Mouse (Mus musculus): ENCODE results near the gene Vmn1r2.
"Not testable (repeated sequence)": the region's sequence is repeated elsewhere in the genome, so short reads cannot be mapped to it uniquely, and the experiment has no call there.

The Vmn1r2 gene

GRCm38 (mm10) chr4:3167020-3167419 is at the start of gene Vmn1r2:
Gene Vmn1r2 (plus strand): TSS chr4:3167320.
- H3K27me3 ChIP-seq (ENCODE audit: control insufficient read depth, insufficient read depth, low read length, poor library complexity, severe bottlenecking); H3K36me3 ChIP-seq (ENCODE audit: control insufficient read depth, insufficient read depth, low read length, poor library complexity, severe bottlenecking); DNase-seq (ENCODE audit: low read depth, low spot score): not testable (repeated sequence)

GRCm38 (mm10) chr4:3147926-3148325 is 19.2 kb upstream of the Vmn1r2 start:
- DNase-seq (ENCODE audit: low read depth, low spot score); H3K36me3 ChIP-seq (ENCODE audit: control insufficient read depth, insufficient read depth, low read length, poor library complexity, severe bottlenecking); H3K27me3 ChIP-seq (ENCODE audit: control insufficient read depth, insufficient read depth, low read length, poor library complexity, severe bottlenecking): not testable (repeated sequence)

DNA sequence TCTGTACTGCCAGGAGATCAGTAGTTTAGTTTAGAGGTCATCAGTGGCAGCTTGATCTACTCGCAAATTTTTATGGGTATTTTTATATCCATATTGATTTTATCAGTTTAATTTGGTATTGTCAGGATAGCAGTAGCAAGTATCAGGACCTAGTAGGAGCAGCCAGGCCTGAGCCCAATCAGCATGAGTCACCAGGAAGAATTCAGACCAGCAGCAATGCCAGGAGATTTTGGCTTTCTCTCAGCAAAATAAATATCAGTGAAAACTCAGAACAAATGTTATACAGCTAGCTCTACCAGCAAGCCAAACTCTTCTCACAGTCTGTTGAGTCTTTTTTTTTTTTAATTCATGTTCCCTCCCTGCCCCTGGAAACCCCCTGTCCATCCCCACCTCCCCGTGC is 13.8 kb upstream of the Vmn1r2 start:
- DNase-seq (ENCODE audit: low read depth, low spot score); H3K36me3 ChIP-seq (ENCODE audit: control insufficient read depth, insufficient read depth, low read length, poor library complexity, severe bottlenecking); H3K27me3 ChIP-seq (ENCODE audit: control insufficient read depth, insufficient read depth, low read length, poor library complexity, severe bottlenecking): not testable (repeated sequence)

DNA sequence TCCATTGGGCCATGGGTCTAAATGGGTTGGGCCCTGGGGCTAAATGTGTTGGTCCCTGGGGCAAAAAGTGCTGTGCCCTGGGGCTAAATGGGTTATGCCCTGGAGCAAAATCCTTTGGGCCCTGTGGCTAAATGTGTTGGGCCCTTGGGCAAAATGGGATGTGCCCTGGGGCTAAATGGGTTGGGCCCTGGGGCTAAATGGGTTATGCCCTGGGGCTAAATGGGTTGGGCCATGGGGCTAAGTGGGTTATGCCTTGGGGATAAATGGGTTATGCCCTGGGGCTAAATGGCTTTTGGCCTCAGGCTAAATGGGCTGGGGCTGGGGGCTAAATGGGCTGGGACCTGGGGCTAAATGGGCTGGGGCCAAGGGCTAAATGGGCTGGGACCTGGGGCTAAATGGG is 2.7 kb upstream of the Vmn1r2 start:
- not testable (repeated sequence) for DNase-seq (ENCODE audit: low read depth, low spot score); H3K36me3 ChIP-seq (ENCODE audit: control insufficient read depth, insufficient read depth, low read length, poor library complexity, severe bottlenecking); H3K27me3 ChIP-seq (ENCODE audit: control insufficient read depth, insufficient read depth, low read length, poor library complexity, severe bottlenecking)

- no peak for DNase-seq (ENCODE audit: low read depth, low spot score)
These were observed 2.1 kb upstream of the Vmn1r2 start for GRCm38 (mm10) chr4:3165046-3165445.

GRCm38 (mm10) chr4:3174586-3174985 is 7.5 kb downstream of the Vmn1r2 start:
- not testable (repeated sequence) for H3K36me3 ChIP-seq (ENCODE audit: control insufficient read depth, insufficient read depth, low read length, poor library complexity, severe bottlenecking); DNase-seq (ENCODE audit: low read depth, low spot score); H3K27me3 ChIP-seq (ENCODE audit: control insufficient read depth, insufficient read depth, low read length, poor library complexity, severe bottlenecking)

More at GRCm38 (mm10) chr4:3165046-3165445, 2.1 kb upstream of the Vmn1r2 start:
- H3K36me3 ChIP-seq (ENCODE audit: control insufficient read depth, insufficient read depth, low read length, poor library complexity, severe bottlenecking) = no peaks in the 10 kb centered on the region
- no peaks in the 10 kb centered on the region for H3K27me3 ChIP-seq (ENCODE audit: control insufficient read depth, insufficient read depth, low read length, poor library complexity, severe bottlenecking)

GRCm38 (mm10) chr4:3175756-3176155 is 8.6 kb downstream of the Vmn1r2 start:
- not testable (repeated sequence) for H3K27me3 ChIP-seq (ENCODE audit: control insufficient read depth, insufficient read depth, low read length, poor library complexity, severe bottlenecking); DNase-seq (ENCODE audit: low read depth, low spot score); H3K36me3 ChIP-seq (ENCODE audit: control insufficient read depth, insufficient read depth, low read length, poor library complexity, severe bottlenecking)

DNA sequence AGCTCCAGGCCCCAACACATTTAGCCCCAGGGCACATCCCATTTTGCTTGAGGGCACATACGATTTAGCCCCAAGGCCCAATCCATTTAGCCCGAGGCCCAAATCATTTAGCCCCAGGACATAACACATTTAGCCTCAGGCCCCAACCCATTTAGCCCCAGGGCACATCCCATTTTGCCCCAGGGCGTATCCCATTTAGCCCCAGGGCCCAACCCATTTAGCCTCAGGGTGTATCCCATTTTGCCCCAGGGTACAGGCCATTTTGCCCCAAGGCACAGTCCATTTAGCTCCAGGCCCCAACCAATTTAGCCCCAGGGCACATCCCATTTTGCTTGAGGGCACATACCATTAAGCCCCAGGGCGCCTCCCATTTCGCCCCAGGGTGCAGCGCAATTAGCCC is 9.1 kb downstream of the Vmn1r2 start:
- not testable (repeated sequence) for H3K36me3 ChIP-seq (ENCODE audit: control insufficient read depth, insufficient read depth, low read length, poor library complexity, severe bottlenecking); H3K27me3 ChIP-seq (ENCODE audit: control insufficient read depth, insufficient read depth, low read length, poor library complexity, severe bottlenecking); DNase-seq (ENCODE audit: low read depth, low spot score)

- not testable (repeated sequence) for DNase-seq (ENCODE audit: low read depth, low spot score)
These were observed 9.8 kb downstream of the Vmn1r2 start for GRCm38 (mm10) chr4:3176746-3177490.

GRCm38 (mm10) chr4:3185258-3185657 is 18.1 kb downstream of the Vmn1r2 start, which contains the start of gene Vmn1r3:
Gene Vmn1r3 (minus strand): TSS chr4:3185358.
- H3K36me3 ChIP-seq (ENCODE audit: control insufficient read depth, insufficient read depth, low read length, poor library complexity, severe bottlenecking); H3K27me3 ChIP-seq (ENCODE audit: control insufficient read depth, insufficient read depth, low read length, poor library complexity, severe bottlenecking): not testable (repeated sequence)

More at GRCm38 (mm10) chr4:3176746-3177490, 9.8 kb downstream of the Vmn1r2 start:
- not testable (repeated sequence) for H3K36me3 ChIP-seq (ENCODE audit: control insufficient read depth, insufficient read depth, low read length, poor library complexity, severe bottlenecking); H3K27me3 ChIP-seq (ENCODE audit: control insufficient read depth, insufficient read depth, low read length, poor library complexity, severe bottlenecking)

DNA sequence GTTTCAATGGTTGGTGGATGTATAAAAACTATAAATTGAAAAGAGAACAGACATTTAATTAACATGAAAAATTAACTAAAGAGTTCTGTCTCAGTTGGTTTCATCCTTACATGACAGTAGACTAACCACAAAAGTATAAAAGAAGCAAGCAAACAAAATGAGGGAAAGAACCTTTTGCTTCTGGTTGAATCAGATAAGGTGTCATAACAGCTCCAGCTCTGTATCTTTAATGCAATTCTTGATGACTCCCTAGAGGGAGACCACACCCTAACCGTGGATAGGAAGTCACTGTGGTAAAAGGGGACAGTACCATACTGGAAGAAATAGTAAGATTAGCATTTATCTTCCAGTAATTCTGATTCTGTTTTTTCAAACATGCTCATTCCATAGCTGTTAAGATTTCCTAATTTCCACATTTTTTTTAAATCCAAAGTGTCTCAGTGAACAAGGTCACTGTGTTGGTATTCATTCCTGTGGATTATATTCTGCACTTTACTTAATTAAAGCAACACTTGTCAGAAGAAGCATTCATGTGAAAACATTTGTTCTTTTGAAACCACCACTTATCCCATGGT is 42.6 kb downstream of the Vmn1r2 start:
- H3K27me3 ChIP-seq (ENCODE audit: control insufficient read depth, insufficient read depth, low read length, poor library complexity, severe bottlenecking); DNase-seq (ENCODE audit: low read depth, low spot score); H3K36me3 ChIP-seq (ENCODE audit: control insufficient read depth, insufficient read depth, low read length, poor library complexity, severe bottlenecking): not testable (repeated sequence)

More at GRCm38 (mm10) chr4:3185258-3185657, 18.1 kb downstream of the Vmn1r2 start, which contains the start of gene Vmn1r3:
- not testable (repeated sequence) for DNase-seq (ENCODE audit: low read depth, low spot score)

- not testable (repeated sequence) for DNase-seq (ENCODE audit: low read depth, low spot score)
These were observed 46.2 kb downstream of the Vmn1r2 start for GRCm38 (mm10) chr4:3213349-3213748.

GRCm38 (mm10) chr4:3216382-3216781 is 49.3 kb downstream of the Vmn1r2 start:
- not testable (repeated sequence) for DNase-seq (ENCODE audit: low read depth, low spot score); H3K27me3 ChIP-seq (ENCODE audit: control insufficient read depth, insufficient read depth, low read length, poor library complexity, severe bottlenecking); H3K36me3 ChIP-seq (ENCODE audit: control insufficient read depth, insufficient read depth, low read length, poor library complexity, severe bottlenecking)

More at GRCm38 (mm10) chr4:3213349-3213748, 46.2 kb downstream of the Vmn1r2 start:
- H3K27me3 ChIP-seq (ENCODE audit: control insufficient read depth, insufficient read depth, low read length, poor library complexity, severe bottlenecking); H3K36me3 ChIP-seq (ENCODE audit: control insufficient read depth, insufficient read depth, low read length, poor library complexity, severe bottlenecking): not testable (repeated sequence)

All from splenic B cell, adult 2 months (primary cell).